Mouse (Mus musculus) lung, adult 2 months (tissue): ENCODE results near the gene Antxrl.

Source experiments
- CTCF ChIP-seq: fragments of 200-500 bp; IDR thresholded peaks from 2 replicates; pipeline ENCODE4 v1.5.1; 2011; ENCODE audit warnings: mild to moderate bottlenecking, low read length, control low read depth; ENCODE audit not compliant: insufficient read depth
- POLR2A ChIP-seq: fragments of 200-500 bp; IDR thresholded peaks from 2 replicates; pipeline ENCODE4 v1.6.1; 2011; ENCODE audit warnings: low read depth, mild to moderate bottlenecking, control low read depth, low read length, borderline replicate concordance; ENCODE audit errors: extremely low read depth

GRCm38 (mm10) chr14:34071665-34072064, 19.2 kb downstream of the Antxrl start:
- TF ChIP-seq POLR2A: no peak
- TF ChIP-seq CTCF: no peak
